Mouse (Mus musculus) cerebellum, adult 2 months (tissue): ENCODE measurements around the gene Mfsd13b.

Experiments used
- CTCF ChIP-seq: fragments of 200-500 bp; IDR thresholded peaks from 2 replicates; pipeline ENCODE4 v1.5.1; 2011; ENCODE audit warnings: low read depth, mild to moderate bottlenecking, control low read depth, low read length, moderate library complexity, borderline replicate concordance; ENCODE audit not compliant: insufficient read depth
- POLR2A ChIP-seq: fragments of 200-500 bp; IDR thresholded peaks from 2 replicates; pipeline ENCODE4 v1.6.1; 2011; ENCODE audit warnings: low read length, control low read depth, borderline replicate concordance; ENCODE audit not compliant: insufficient read depth

- no peak for TF ChIP-seq CTCF
- no peak for TF ChIP-seq POLR2A
Observed at GRCm38 (mm10) chr7:120960601-120961000, 21.7 kb upstream of the Mfsd13b start.
